Mouse (Mus musculus) MEL (cell line): ENCODE results near the gene Atp13a3. TPM values are rescaled to one million over a fixed set of nuclear protein-coding genes. Genes with fewer than 3 reads are reported as not detected.

ENCODE experiments used
- DNase-seq: peaks from one replicate; pipeline ENCODE4 v3.0.0; 2011; ENCODE audit warnings: low read depth, low spot score
- H3K27ac ChIP-seq: 2 replicates; pipeline ENCODE4 v1.5.1; 2012; ENCODE audit warnings: low read depth, mild to moderate bottlenecking, control low read depth, low read length, moderate library complexity; ENCODE audit not compliant: control insufficient read depth
- H3K27me3 ChIP-seq, 2 experiments: fragments of 150-350 bp in 1 of 2; sonication (generic) in 1 of 2; 2 replicates each; pipeline ENCODE4 v1.6.1; 2012; ENCODE audit warnings: low read length in 2 of 2, mild to moderate bottlenecking in 2 of 2, improper control_type of control experiment in 1 of 2, moderate library complexity in 1 of 2; ENCODE audit not compliant: insufficient read depth in 2 of 2, control insufficient read depth in 1 of 2
- H3K36me3 ChIP-seq, 2 experiments: 2 replicates each; pipeline ENCODE4 v1.6.1; 2012 to 2014; ENCODE audit warnings: low read length in 2 of 2, improper control_type of control experiment in 1 of 2, inconsistent platforms in 1 of 2, mild to moderate bottlenecking in 1 of 2; ENCODE audit not compliant: insufficient read depth in 2 of 2, control insufficient read depth in 1 of 2
- H3K4me1 ChIP-seq, 2 experiments: fragments of 150-350 bp in 1 of 2; sonication (generic) in 1 of 2; 2 replicates each; pipeline ENCODE4 v1.6.1; 2012; ENCODE audit warnings: low read length in 2 of 2, improper control_type of control experiment in 1 of 2, mild to moderate bottlenecking in 1 of 2; ENCODE audit not compliant: insufficient read depth in 2 of 2, control insufficient read depth in 1 of 2
- H3K4me3 ChIP-seq, 2 experiments: fragments of 150-350 bp in 1 of 2; sonication (generic) in 1 of 2; 2 replicates each; pipeline ENCODE4 v1.5.1; 2012; ENCODE audit warnings: low read depth in 2 of 2, low read length in 2 of 2, mild to moderate bottlenecking in 2 of 2, moderate library complexity in 2 of 2, control low read depth in 1 of 2, improper control_type of control experiment in 1 of 2; ENCODE audit not compliant: control insufficient read depth in 1 of 2, insufficient read depth in 1 of 2
- H3K79me2 ChIP-seq: 2 replicates; pipeline ENCODE4 v1.6.1; 2012; ENCODE audit warnings: mild to moderate bottlenecking, low read length, moderate library complexity; ENCODE audit not compliant: control insufficient read depth, poor library complexity, insufficient read depth
- H3K9ac ChIP-seq: 2 replicates; pipeline ENCODE4 v1.6.1; 2012; ENCODE audit warnings: low read depth, mild to moderate bottlenecking, control low read depth, low read length, moderate library complexity; ENCODE audit not compliant: control insufficient read depth, poor library complexity, severe bottlenecking
- H3K9me3 ChIP-seq: fragments of 150-350 bp; sonication (generic); replicated peaks from 2 replicates; pipeline ENCODE4 v1.6.1; 2012; ENCODE audit warnings: mild to moderate bottlenecking, low read length, improper control_type of control experiment, moderate library complexity; ENCODE audit not compliant: insufficient read depth
- BHLHE40 ChIP-seq: IDR thresholded peaks from 2 replicates; pipeline ENCODE4 v1.6.1; 2012; ENCODE audit warnings: low read depth, mild to moderate bottlenecking, inconsistent platforms, low read length, improper control_type of control experiment, borderline replicate concordance
- CHD1 ChIP-seq: IDR thresholded peaks from 2 replicates; pipeline ENCODE4 v1.6.1; 2012; ENCODE audit warnings: low read depth, mild to moderate bottlenecking, inconsistent platforms, low read length, improper control_type of control experiment
- CHD2 ChIP-seq: IDR thresholded peaks from 2 replicates; pipeline ENCODE4 v1.6.1; 2011; ENCODE audit warnings: low read length, improper control_type of control experiment
- CTCF ChIP-seq, 3 experiments: IDR thresholded peaks in 2 of 3; conservative IDR thresholded peaks in 1 of 3; 2 replicates each; pipeline ENCODE4 v1.5.1; 2011 to 2012; ENCODE audit warnings: low read length in 3 of 3, low read depth in 2 of 3, mild to moderate bottlenecking in 2 of 3, improper control_type of control experiment in 1 of 3, inconsistent platforms in 1 of 3, mixed read lengths in 1 of 3, moderate library complexity in 1 of 3; ENCODE audit not compliant: control insufficient read depth in 1 of 3, insufficient read depth in 1 of 3, poor library complexity in 1 of 3, severe bottlenecking in 1 of 3
- E2F4 ChIP-seq: IDR thresholded peaks from 2 replicates; pipeline ENCODE4 v1.6.1; 2011; ENCODE audit warnings: low read depth, low read length, improper control_type of control experiment, borderline replicate concordance
- EP300 ChIP-seq, 2 experiments: IDR thresholded peaks; 2 replicates each; pipeline ENCODE4 v1.6.1; 2011; ENCODE audit warnings: improper control_type of control experiment in 2 of 2, low read length in 2 of 2, low read depth in 1 of 2, mild to moderate bottlenecking in 1 of 2
- ETS1 ChIP-seq: IDR thresholded peaks from 2 replicates; pipeline ENCODE4 v1.6.1; 2012; ENCODE audit warnings: low read depth, mild to moderate bottlenecking, inconsistent platforms, low read length, improper control_type of control experiment, moderate library complexity
- GABPA ChIP-seq: IDR thresholded peaks from 2 replicates; pipeline ENCODE4 v1.6.1; 2012; ENCODE audit warnings: low read depth, mild to moderate bottlenecking, inconsistent platforms, low read length, improper control_type of control experiment, moderate library complexity
- JUND ChIP-seq: IDR thresholded peaks from 2 replicates; pipeline ENCODE4 v1.6.1; 2011; ENCODE audit warnings: low read depth, mild to moderate bottlenecking, improper control_type of control experiment, low read length
- KAT2A ChIP-seq: conservative IDR thresholded peaks from 2 replicates; pipeline ENCODE4 v1.6.1; 2012; ENCODE audit warnings: low read depth, low read length, improper control_type of control experiment, inconsistent platforms
- MAFK ChIP-seq: IDR thresholded peaks from 2 replicates; pipeline ENCODE4 v1.6.1; 2011; ENCODE audit warnings: low read depth, mild to moderate bottlenecking, low read length, improper control_type of control experiment, borderline replicate concordance
- MAX ChIP-seq: IDR thresholded peaks from 2 replicates; pipeline ENCODE4 v1.6.1; 2011; ENCODE audit warnings: low read length, improper control_type of control experiment
- MAZ ChIP-seq: IDR thresholded peaks from 2 replicates; pipeline ENCODE4 v1.6.1; 2012; ENCODE audit warnings: low read depth, mild to moderate bottlenecking, inconsistent platforms, low read length, improper control_type of control experiment
- MEF2A ChIP-seq: IDR thresholded peaks from 2 replicates; pipeline ENCODE4 v1.6.1; 2014; ENCODE audit warnings: low read depth, mild to moderate bottlenecking, inconsistent platforms, low read length, improper control_type of control experiment; ENCODE audit not compliant: poor library complexity, insufficient replicate concordance, severe bottlenecking; ENCODE audit errors: extremely low read depth
- MYC ChIP-seq: IDR thresholded peaks from 2 replicates; pipeline ENCODE4 v1.6.1; 2011; ENCODE audit warnings: low read depth, mild to moderate bottlenecking, low read length, improper control_type of control experiment, moderate library complexity
- NELFE ChIP-seq: IDR thresholded peaks from 2 replicates; pipeline ENCODE4 v1.6.1; 2011; ENCODE audit warnings: low read depth, low read length, improper control_type of control experiment
- NRF1 ChIP-seq: IDR thresholded peaks from 2 replicates; pipeline ENCODE4 v1.6.1; 2014; ENCODE audit warnings: low read depth, mild to moderate bottlenecking, inconsistent platforms, low read length, improper control_type of control experiment, moderate library complexity; ENCODE audit not compliant: poor library complexity, insufficient read depth, severe bottlenecking
- POLR2A ChIP-seq, 2 experiments: IDR thresholded peaks; 2 replicates each; pipeline ENCODE4 v1.6.1; 2011 to 2012; ENCODE audit warnings: low read length in 2 of 2, mild to moderate bottlenecking in 2 of 2, control low read depth in 1 of 2, improper control_type of control experiment in 1 of 2, low read depth in 1 of 2, moderate library complexity in 1 of 2; ENCODE audit not compliant: control insufficient read depth in 1 of 2, insufficient read depth in 1 of 2, poor library complexity in 1 of 2
- POLR2AphosphoS2 ChIP-seq: IDR thresholded peaks from 2 replicates; pipeline ENCODE4 v1.6.1; 2011; ENCODE audit warnings: low read length, improper control_type of control experiment
- POLR2AphosphoS5 ChIP-seq: IDR thresholded peaks from 2 replicates; pipeline ENCODE4 v1.6.1; 2012; ENCODE audit warnings: low read depth, borderline replicate concordance, mild to moderate bottlenecking, inconsistent platforms, low read length, moderate library complexity, mixed read lengths
- RAD21 ChIP-seq: IDR thresholded peaks from 2 replicates; pipeline ENCODE4 v1.6.1; 2011; ENCODE audit warnings: mild to moderate bottlenecking, low read depth, low read length, improper control_type of control experiment
- RCOR1 ChIP-seq: IDR thresholded peaks from 2 replicates; pipeline ENCODE4 v1.6.1; 2012; ENCODE audit warnings: low read depth, mild to moderate bottlenecking, inconsistent platforms, low read length, improper control_type of control experiment
- SIN3A ChIP-seq: IDR thresholded peaks from 2 replicates; pipeline ENCODE4 v1.6.1; 2012; ENCODE audit warnings: low read length, improper control_type of control experiment, inconsistent platforms
- TCF12 ChIP-seq: IDR thresholded peaks from 2 replicates; pipeline ENCODE4 v1.6.1; 2014; ENCODE audit warnings: low read depth, mild to moderate bottlenecking, inconsistent platforms, low read length, improper control_type of control experiment, moderate library complexity
- ZC3H11A ChIP-seq: IDR thresholded peaks from 2 replicates; pipeline ENCODE4 v1.6.1; 2012; ENCODE audit warnings: low read depth, mild to moderate bottlenecking, inconsistent platforms, low read length, improper control_type of control experiment
- ZNF384 ChIP-seq: IDR thresholded peaks from 2 replicates; pipeline ENCODE4 v1.6.1; 2012; ENCODE audit warnings: low read depth, mild to moderate bottlenecking, inconsistent platforms, low read length, improper control_type of control experiment
- polyA plus RNA-seq, 2 experiments: library from polyadenylated mRNA; stranded (reverse) in 1 of 2; unstranded in 1 of 2; fragments of >175 nt in 1 of 2; fragments of >200 nt in 1 of 2; gene quantifications; 2 replicates each; pipeline versions ENCODE4 v1.2.1 to v1.2.4; 2012; ENCODE audit warnings: low replicate concordance in 2 of 2, low read depth in 1 of 2; ENCODE audit not compliant: insufficient read length in 2 of 2, insufficient read depth in 1 of 2, missing spikeins in 1 of 2
- total RNA-seq: library from RNA; depleted of rRNA; stranded (reverse); fragments of 300-350 nt; gene quantifications from 2 replicates; pipeline ENCODE4 v1.2.3, GENCODE M21; 2012

The Atp13a3 gene
- total and polyA plus RNA-seq, 3 experiments, result 93.3 to 120 (median 117) TPM

DNA sequence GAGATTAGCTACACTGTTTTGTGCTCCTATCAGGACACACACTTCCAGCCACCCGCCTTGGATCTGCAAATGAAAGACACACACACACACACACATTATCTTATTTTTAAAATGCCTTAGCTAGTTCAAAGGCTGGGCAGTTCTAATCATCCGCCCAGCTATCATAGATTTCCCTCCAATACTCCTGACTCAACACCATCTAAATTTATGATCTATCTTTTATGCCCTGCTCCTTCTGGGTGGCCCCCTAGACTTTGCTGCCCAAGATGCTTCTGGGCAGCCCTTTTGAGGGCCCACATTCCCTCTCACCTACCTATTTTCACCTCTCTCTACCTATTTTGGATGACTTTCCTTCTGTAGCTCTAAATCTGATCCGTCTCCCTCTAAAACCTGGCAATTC is 29.5 kb downstream of the Atp13a3 start:
- peaks cover 25 to 26% of the 10 kb centered on the region in 2 experiments for H3K4me1 ChIP-seq
- H3K9me3 ChIP-seq, result no peaks in the 10 kb centered on the region
- no peak overlapping the region for H3K9ac ChIP-seq
- H3K36me3 ChIP-seq, result peaks cover 45 to 64% of the 10 kb centered on the region in 2 experiments
- H3K27ac ChIP-seq, result peak overlapping the region; percentile 29; the same call in 1 of the 2 replicates
- DNase-seq, result no peak
- TF ChIP-seq MAX, result no peak
- 0 out of 4 replicates have a peak, but pooled peaks of 1 of the 2 experiments have one; percentile 6 for TF ChIP-seq EP300 (IDR thresholded peaks at IDR 0.05; ENCODE audit: low read depth in 1 of 2, low read length in 2 of 2)
- H3K27me3 ChIP-seq, result no peaks in the 10 kb centered on the region
- no peak overlapping the region for H3K4me3 ChIP-seq
- peaks cover 79% of the 10 kb centered on the region for H3K79me2 ChIP-seq

DNA sequence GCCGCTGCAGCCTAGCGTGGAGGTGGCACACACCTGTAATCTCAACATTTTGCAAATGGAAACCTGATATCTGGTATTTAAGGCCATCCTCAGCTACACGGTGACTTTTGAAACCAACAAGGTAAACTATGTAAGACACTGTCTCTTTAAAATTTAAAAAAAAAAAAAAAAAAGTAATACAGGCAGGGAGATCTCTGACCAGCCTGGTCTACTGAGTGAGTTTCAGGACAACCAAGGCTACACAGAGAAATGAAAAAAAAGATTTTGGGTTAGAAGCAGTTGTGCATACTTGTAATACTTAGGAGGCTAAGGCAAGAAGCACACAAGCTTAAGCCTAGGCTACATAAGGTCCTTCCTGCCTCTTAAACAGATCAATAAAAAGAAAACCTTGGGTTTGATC is 30.8 kb downstream of the Atp13a3 start:
- H3K27me3 ChIP-seq, result no peaks in the 10 kb centered on the region
- TF ChIP-seq ZNF384, result peak; percentile 66; the same call in 1 of the 2 replicates
- no peak for TF ChIP-seq EP300 (IDR thresholded peaks at IDR 0.05; ENCODE audit: low read depth in 1 of 2, low read length in 2 of 2)
- peaks cover 23 to 25% of the 10 kb centered on the region in 2 experiments for H3K4me1 ChIP-seq
- no peak overlapping the region for H3K4me3 ChIP-seq
- no peak overlapping the region for H3K27ac ChIP-seq
- H3K9me3 ChIP-seq, result no peaks in the 10 kb centered on the region
- H3K36me3 ChIP-seq, result peaks cover 38 to 63% of the 10 kb centered on the region in 2 experiments
- DNase-seq, result no peak
- peaks cover 73% of the 10 kb centered on the region for H3K79me2 ChIP-seq
- H3K9ac ChIP-seq, result no peak overlapping the region

DNA sequence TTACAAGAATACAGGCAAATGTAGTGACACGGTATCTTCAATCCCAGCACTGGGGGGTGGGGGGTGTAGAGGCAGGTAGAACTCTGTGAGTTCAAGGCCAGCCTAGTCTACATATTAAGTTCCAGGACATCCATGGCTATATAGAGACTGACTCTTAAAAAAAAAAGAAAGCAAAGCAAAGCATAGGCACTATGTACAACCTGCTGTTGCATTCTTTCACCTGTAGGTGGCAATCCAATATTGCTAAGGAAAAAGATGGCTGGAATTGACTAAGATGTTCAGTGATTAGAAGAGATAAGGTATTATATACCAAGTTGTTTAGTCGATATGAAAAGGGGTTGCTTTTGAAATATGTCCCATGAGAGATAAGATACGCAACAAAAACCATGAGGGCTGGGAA is 31.5 kb downstream of the Atp13a3 start:
- Histone ChIP-seq H3K27me3 (no peaks in the 10 kb centered on the region), H3K4me3 (no peak overlapping the region), H3K27ac (no peak overlapping the region), H3K79me2 (peaks cover 66% of the 10 kb centered on the region), H3K4me1 (peaks cover 19 to 20% of the 10 kb centered on the region in 2 experiments), H3K9me3 (no peaks in the 10 kb centered on the region), H3K36me3 (peaks cover 40 to 56% of the 10 kb centered on the region in 2 experiments), H3K9ac (no peak overlapping the region)
- peak; percentile 62 for DNase-seq
- 0 out of 2 replicates have a peak, but pooled peaks have one; percentile 42 for TF ChIP-seq SIN3A
- no peak for TF ChIP-seq NELFE
- TF ChIP-seq NRF1, result no peak
- no peak for TF ChIP-seq JUND
- TF ChIP-seq CTCF (IDR thresholded peaks at IDR 0.05 in 2 of 3, conservative IDR thresholded peaks at IDR 0.05 in 1 of 3; ENCODE audit: control insufficient read depth in 1 of 3, insufficient read depth in 1 of 3, low read depth in 2 of 3, low read length in 3 of 3, poor library complexity in 1 of 3, severe bottlenecking in 1 of 3), result peak in 2 of 3 experiments; percentile 73 to 74; a peak in 4 of 6 replicates
- TF ChIP-seq BHLHE40, result no peak
- peak; percentile 57 for TF ChIP-seq ZC3H11A
- TF ChIP-seq POLR2AphosphoS2, result no peak
- no peak for TF ChIP-seq POLR2A (IDR thresholded peaks at IDR 0.05; ENCODE audit: control insufficient read depth in 1 of 2, insufficient read depth in 1 of 2, low read depth in 1 of 2, low read length in 2 of 2, poor library complexity in 1 of 2)
- TF ChIP-seq TCF12, result no peak
- no peak for TF ChIP-seq ETS1
- no peak for TF ChIP-seq RCOR1
- no peak for TF ChIP-seq E2F4
- TF ChIP-seq RAD21, result peak; percentile 74
- TF ChIP-seq MYC, result no peak
- TF ChIP-seq MEF2A, result no peak
- TF ChIP-seq MAFK, result no peak
- TF ChIP-seq MAX, result no peak
- no peak for TF ChIP-seq KAT2A
- TF ChIP-seq POLR2AphosphoS5, result no peak
- no peak for TF ChIP-seq CHD2
- TF ChIP-seq CHD1, result no peak
- TF ChIP-seq MAZ, result no peak
- no peak for TF ChIP-seq GABPA
